Mouse (Mus musculus) spleen, postnatal 36 days (tissue): ENCODE results near the gene Fpr2.
"Not testable (repeated sequence)": the region's sequence is repeated elsewhere in the genome, so short reads cannot be mapped to it uniquely, and the experiment has no call there.

Experiments used
- DNase-seq, 2 experiments: peaks; one replicate each; pipeline ENCODE4 v3.0.0; 2022; ENCODE audit warnings: low spot score in 2 of 2, mixed read lengths in 1 of 2

Gene Fpr2

DNA sequence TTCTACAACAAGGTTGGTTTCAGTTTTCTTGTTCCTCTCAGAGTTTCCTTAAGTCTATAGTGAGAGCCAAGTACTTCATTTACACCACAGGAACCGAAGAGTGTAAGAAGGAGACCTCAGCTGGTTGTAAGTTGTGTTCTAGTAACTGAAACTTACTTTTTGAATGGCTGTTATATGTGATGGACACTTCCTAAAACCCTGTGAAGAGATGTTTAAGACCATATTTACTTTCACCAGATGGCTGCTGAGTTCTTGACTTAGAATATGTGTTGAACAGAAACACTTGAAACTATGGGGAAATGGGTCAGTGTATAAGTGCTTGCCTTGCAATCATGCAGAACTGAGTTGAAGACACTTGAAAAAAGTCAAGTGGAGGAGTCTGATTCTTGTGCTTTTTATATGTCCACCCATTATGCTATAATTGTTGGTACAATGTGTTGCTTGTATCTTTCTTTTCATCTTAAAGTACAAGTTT is at the start of gene Fpr2, which contains the start of gene Fpr3:
Fpr2 (plus strand) TSS at position 51 of the 475 bp plus-strand sequence.
Fpr3 (plus strand) TSS at position 79 of the 475 bp plus-strand sequence.
- DNase-seq = no peak

DNA sequence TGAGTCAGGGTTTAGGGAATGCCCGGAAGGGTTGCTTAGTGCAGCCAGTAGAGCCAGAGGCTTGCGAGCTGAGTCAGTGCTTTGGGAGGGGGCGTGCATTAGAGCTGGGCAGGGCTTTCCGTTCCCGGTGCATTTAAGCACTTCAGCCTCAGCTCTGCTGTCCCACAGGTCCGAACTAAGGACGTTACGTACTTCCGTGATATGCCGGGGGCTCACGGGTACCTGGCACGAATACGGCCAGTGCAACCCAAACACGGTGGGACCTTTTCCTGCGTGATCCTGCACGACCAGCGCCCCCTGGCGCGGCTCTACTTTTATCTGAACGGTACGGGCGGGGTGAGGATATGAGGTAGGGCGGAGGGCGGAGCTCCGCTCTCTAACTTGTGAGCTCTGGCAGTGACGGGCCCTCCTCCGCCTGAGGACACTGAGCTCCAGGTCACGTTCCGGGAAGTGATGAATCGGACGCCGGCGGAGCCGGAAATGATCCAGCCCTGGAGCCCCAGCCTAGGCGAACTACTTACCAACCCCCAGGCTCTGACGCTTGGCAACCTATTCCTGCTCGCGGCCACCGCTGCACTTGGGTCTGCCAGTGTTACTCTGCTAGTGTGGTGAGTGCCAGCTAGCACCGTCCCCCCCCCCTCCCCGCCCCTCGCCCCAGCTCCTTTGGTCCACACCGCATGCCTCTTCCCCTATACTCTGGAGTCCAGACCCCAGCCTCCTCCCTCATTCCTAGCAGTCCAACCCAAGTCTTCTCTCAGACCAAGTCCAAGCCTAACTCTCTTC is 49.5 kb upstream of the Fpr2 start:
- DNase-seq = peak; percentile 92 to 93

DNA sequence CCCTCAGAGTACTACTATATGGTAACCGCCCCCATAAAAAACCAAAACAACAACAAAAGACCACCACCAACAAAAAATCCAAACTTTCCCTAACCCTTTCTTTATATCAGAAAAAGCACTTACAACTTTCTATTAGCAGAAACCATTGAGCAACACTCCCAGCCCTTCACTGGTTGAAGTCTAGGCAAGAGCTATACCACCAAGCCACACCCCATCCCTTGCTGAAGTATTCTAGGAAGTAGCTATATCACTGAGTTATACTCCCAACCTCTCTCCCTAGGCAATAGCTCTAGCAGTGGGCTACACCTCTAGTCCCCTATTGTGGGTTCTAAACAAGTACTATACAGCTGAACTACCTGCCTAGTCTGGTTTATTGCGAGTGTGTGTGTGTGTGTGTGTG is 48.3 kb upstream of the Fpr2 start:
- DNase-seq = no peak

DNA sequence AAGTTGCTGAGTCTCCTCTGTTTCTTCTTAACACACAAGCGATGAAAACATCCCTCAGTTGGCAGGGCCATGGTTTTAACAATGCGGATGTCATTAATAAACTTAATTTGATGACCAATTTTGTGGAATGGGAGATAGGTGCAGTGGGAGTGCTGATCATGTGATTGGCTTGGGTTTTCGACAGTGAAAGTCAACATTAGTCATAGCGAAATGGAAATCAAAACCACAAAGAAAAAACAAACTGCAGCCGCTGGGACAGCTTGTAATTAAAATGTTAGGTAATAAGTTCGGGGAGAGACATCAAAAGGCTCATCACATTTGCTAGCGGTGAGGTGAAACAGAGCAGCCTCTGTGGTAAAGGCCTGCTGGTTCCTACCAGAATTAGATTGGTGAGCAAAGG is 46.8 kb upstream of the Fpr2 start:
- DNase-seq = no peak

DNA sequence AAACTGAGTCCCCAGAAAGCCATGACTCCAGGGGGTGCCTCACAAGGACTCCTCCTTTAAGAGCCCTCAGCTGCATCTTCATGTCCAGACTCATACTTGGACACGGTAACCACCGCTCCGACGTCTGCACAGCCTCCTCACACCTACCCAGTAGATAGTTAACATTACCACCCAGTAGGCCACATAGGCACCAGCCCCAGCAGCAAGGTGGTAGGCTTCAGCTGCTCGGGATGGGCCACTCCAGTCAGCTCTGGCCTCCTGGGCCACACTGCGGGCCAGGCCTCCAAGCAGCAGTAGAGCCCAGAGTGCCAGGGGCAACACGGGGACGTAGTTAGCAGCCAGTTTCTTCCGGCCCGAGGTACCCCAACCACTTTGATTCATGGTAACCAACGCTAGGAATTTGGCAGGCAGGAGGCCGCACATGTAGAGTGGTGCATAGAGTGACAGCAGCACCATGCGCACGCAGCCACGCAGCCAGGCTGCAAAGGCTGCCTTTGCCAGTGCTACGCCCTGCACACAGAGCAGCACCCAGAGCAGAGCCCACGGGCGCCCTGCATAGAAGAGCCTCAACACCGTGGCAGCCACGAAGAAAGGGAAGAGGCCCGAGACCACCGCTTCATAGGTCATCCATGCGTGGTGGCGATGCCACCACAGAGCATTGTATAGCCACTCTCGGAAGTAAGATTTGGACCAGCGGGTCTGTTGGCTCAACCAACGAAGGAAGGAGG is 43.9 kb upstream of the Fpr2 start:
- no peak for DNase-seq

DNA sequence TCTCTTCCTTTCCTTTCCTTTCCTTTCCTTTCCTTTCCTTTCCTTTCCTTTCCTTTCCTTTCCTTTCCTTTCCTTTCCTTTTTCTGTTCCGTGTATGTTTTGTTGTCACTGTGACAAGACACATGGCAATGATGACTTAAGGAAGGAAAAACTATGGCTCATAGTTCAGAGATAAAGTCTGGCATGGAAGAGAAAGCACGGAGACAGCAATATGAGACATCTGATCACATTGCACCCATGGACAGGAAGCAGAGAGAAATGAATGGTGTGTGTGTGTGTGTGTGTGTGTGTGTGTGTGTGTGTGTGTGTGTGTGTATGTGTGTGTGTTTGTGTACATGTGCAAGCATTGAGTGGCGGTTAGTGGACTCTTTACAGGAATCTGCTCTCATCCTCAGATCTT is 43.0 kb upstream of the Fpr2 start:
- not testable (repeated sequence) for DNase-seq

DNA sequence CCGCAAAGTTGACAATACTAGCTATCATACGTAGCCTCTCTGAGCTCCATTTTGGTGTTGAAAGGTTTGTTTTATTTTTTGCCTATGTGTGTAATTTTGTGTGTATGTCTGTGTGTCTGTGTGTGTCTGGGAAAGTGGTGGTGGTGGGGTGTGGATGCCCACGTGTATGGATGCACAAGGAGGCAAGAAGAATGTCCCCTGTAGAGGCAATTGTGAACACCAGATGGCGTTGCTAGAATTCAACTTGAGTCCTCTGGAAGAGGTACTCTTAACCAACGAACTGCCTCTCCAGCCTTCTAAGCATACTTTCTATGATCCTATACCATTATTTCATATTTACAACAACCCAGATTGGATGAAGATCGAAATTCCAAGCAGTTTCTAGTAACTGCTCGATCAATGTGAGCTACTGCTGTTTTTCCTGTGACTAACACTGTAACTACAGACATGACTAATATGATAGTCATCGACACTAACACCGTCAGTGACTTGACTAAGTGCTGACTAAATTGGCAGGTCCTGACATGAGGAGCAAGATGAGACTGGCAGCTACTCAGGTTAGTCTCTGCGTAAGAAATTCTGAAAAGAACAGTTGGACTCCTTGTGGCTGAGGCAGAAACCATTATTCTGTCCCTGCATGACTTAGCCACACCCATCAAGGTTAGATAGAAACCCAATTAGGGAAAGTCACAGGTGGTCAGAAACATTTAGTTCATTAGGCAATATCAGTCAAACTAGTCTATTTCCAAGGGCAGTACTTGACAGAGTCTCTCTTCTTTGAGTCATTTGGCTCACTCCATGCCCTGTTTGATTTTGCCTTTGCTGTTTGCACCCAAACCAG is 42.2 kb upstream of the Fpr2 start:
- DNase-seq = no peak

DNA sequence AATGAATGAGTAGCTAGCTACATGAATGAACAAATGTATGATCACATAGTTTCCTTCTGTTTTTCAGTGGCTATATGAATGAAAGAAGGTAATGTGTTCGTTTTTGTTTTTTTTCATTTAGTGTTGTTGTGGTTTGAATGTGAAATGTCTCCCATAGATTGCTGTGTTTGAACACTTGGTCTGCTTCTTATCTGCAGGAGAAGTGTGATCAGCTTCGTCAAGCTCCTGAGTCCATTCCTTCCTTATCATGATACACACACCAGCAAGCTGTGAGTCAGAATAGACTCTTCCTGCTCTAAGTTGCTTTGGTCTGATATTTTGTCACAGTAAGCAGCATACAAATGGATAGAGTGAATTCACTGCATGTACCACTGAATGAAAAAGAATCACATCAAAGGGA is 38.6 kb upstream of the Fpr2 start:
- DNase-seq = no peak

DNA sequence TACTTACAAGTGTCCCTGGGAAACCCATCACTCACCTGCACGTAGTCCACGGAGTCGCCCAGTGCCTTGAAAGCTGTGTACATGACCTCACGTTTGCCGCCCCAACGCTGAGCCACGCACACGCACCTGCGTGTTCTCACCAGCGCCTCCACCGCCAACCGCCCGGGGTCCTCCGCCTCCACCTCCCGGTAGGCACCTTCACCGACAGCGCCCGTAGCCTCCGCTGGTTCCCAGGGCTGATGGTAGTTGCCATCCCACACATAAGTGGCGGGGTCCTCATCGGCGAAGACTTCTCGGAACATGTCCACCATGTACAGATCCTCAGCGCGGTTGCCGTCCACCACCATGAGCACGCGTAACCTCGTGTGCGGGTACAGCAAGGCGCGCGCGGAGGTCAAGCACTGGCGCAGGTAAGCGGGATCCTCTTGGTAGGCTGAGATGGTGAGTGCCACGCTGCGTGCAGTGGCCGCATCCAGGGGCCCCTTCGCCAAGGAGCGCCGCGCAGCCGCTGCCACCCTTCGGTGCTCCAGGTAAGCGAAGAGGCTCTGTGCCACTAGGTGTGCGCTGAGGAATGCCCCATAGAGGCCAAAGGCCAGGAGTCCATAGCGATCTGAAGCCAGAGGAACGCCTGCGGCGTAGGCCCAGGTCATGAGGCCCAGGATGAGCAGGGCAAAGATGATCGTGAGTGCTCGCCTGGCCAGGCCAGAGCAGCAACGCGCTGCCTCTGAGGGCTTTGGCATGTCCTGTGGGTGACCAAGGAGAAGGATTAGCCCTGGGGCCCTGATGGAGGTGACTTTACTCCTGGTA is 37.5 kb upstream of the Fpr2 start:
- no peak for DNase-seq

DNA sequence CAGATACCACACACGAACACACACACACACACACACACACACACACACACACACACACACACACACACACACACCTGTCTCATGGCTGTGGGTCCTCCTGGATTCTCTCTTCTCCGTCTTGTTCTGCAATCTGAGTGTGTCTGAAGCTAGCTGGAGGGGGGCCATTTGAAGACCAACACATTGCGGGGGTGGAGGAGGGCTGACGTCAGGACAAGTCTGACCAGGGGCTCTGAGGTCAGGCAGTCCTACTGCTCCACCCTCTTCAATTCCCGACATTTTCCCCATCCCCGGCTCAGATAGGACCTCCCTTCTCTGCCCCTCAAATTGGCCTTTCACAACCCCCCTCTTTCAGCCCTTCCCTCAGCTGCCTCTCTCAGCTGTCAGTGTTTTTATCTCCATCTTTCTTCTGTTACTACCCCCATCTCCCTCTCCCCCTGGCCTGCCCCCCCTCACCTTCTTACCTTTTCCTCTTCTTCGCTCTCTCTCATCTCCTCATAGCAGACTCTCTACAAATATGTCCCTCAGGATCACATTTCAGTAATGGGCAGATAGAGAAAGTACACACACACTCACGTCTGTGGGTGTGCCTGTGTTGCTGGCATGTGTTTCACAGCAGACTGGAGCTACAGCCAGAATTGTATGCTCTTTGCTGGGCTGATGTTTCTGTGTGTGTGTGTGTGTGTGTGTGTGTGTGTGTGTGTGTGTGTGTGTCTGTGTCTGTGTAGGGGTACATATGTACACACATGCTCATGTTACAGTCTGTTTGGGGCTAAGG is 32.4 kb upstream of the Fpr2 start, which contains the start of gene Has1:
Has1 (minus strand) TSS at position 142 of the 775 bp plus-strand sequence.
- DNase-seq = no peak

DNA sequence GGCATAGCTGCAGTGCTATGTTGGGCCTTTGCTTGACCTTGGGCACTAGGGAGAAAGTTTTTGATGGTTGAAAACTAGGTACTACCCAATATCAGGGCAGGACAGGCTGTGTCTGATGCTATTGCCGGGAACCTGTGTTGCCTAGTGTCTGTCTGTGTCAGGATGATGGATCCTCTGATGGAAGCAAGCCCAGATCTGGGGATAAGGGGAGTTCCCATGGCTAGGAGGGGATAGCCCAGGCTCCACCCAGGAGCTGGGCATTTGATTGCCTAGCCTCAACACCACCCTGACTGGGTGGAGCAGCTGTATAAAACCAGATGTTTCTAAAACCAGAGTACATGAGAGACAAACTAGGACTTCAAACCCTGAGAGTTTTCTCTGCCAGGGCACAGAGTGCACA is 31.0 kb upstream of the Fpr2 start:
- DNase-seq = no peak

DNA sequence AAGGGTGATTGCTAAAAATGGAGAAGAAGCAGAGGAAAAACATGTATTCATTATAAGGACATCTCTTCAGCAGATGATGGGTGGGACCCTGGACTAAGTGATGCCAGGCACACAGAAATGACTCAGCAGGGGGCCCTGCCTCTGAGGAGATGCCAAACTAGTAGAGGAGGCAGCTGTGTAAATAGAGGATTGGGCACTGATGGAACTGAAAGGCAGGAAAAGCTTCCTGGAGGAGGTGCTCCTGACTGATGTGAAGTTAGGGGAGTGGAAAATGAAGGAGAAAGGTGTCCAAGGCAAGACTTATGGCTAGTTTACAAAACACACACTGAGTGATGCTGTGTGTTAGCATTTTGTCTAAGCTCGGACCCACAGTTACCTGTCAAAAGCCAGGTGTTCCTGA is 30.2 kb upstream of the Fpr2 start:
- no peak for DNase-seq

DNA sequence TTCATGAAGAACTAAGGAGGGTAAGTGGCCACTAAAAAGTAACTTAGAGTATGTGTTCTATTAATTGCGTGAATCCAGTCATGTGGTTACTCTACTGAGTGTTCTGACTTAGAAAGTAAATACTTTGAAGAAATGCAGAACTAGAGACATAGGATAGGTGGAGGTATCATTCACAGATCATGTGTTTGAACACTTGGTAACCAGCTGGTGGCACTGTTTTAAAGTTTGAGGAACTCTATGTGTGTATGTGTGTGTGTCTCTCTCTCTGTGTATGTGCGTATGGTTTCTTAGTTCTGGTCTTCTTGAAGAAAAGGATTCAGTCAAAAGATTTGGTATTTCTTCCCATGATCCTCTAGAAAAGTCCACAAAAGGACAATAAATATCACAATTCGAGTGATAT is 27.5 kb upstream of the Fpr2 start:
- no peak for DNase-seq

DNA sequence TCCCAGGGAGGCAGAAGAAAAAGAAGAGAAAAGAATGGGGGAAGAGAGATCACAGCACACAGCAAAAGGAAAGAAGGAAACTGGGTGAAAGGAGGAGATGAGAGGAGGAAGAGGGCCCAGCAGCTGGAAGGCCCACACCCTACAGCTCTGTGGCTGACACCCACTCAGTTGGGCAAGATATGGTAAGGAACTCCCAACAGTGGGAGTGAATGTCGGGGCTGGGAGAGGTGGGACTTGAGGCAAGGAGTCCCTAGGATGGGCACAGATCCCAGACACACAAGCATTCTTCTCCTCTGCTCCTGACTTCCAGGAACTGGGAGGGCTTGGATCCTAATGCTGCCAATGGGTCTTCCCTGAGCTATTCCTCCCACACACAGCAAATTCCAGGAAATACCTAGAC is 25.3 kb upstream of the Fpr2 start:
- DNase-seq = no peak

DNA sequence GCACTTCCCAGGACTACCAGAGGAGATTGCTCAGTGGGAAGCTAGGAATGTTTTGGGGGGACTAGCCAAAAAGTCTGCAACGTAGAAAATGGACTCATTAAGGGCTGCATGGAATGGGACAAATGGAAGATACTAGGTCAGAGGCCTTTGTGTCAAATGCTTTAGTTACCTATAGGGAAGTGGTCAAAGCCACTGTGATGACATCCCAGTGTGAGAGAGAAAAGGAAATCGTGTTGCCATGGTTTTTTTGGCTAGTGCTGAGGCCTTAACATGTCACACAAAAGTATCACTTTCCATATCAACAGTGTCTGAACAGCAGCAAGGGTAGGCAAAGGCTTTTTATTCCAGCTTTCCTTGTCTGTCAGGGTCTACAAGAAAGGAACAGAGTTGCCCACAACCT is 22.5 kb upstream of the Fpr2 start:
- DNase-seq = peak in 1 of 2 experiments; percentile 24

DNA sequence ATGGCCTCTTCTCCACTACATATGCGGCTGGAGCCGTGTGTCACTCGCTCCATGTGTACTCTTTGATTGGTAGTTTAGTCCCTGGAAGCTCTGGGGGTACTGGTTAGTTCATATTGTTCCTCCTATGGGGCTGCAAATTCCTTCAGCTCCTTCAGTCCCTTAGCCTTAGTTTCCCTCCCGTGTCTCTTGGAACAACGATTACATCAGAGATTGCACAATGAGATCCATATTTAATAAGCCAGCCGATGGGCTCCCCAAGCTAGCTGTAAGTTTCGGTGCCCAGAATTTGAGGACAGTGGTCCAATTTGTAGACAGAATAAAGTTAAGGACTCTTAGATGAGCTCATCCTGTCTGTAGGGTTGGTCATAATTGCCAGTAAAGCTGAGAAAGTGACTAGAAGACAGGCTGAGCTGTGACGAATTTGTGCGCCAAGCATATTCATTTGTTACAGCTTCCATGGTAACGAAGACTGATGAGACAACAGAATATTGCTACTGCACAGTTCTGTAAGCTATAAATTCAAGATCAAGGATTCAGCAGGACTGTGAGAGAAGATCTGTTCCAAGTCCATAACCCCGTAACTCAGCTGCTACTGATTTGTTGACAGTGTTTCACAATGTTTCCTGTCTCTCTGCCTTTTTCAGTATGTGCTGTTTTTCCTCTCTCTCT is 20.7 kb upstream of the Fpr2 start:
- no peak for DNase-seq

DNA sequence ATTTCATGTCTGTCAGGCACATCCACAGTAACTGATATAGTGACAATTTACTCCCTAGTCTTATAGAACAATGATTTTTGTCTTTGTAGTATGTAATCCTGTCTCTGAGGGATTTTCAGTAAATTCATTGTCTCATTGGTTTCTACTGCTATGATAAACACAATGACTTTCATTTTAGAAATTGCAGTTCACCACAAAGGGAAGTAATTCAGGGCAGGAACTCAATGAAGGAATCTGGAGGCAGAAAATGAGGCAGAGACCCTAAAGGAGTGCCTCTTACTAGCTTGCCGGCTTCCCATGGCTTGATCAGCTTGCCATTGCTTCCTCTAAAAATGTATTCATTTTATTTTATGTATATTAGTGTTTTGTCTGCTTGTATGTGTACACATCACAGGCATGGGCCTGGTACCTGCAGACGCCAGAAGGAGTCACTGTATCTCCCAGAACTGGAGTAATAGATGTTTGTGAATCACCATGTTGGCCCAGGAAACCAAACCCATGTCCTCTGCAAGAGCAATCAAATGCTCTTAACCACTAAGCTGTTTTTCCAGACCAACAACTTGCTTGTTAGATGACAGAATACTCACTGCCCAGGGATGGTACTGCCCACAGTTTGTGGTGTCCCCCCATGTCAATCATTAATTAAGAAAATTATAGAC is 16.6 kb upstream of the Fpr2 start:
- DNase-seq = no peak

DNA sequence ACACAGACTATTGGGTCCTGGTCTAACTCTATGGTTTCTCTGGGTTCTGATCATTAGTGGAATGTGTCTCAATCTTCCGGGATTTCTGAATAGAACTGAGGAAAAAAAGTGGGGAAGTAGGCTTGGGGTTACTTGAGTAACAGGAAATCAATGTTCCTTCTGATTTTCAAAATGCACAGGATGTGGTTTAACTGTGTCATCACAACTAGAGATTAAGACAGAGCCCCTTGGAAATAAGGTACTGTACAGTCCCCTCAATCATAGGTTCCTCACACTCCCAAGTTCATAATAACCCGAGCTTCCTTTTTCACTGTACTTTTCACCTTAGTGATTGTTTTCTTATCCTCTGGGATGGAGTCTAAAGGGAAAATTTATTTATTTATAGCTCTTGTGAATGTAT is 15.9 kb upstream of the Fpr2 start:
- peak in 1 of 2 experiments; percentile 9 for DNase-seq

DNA sequence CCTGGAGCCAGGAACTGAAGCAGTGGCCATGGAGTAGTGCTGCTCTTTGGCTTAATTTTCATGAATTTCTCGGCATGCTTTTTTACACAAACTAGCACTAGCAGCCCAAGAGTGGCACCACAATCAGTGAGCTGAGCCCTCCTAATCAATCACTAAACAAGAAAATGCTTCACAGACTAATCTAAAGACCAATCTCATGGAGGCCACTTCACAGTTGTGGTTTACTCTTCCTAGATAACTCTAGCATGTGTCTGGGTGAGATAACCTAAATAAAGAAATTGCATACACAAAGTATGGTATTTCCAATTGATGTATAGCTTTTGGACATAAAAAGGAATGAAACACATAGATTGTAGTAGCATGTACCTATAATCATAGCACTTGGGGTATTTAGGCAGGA is 8.3 kb upstream of the Fpr2 start:
- DNase-seq = no peak
